Mouse (Mus musculus) B cell, adult 67 days (primary cell): Measurements from ENCODE around the gene Kcnh3. TPM values are rescaled to one million over a fixed set of nuclear protein-coding genes. Genes with fewer than 3 reads are reported as not detected.

ENCODE experiments used
- total RNA-seq, 2 experiments: library from RNA; stranded (reverse); gene quantifications; 4 replicates each; pipeline ENCODE4 v1.2.4; 2023

Kcnh3 gene
- 1 to 10 TPM; 2.4 to 4.1 TPM for total RNA-seq

GRCm38 (mm10) chr15:99224208-99224911 lies at the start of gene Kcnh3:
Gene Kcnh3 (plus strand): TSS chr15:99224861.

GRCm38 (mm10) chr15:99251626-99252380 lies 27.1 kb downstream of the Kcnh3 start, which contains the start of gene Mcrs1:
Gene Mcrs1 (minus strand): TSS chr15:99251961.

Other genes with a start within 250 kb of the Kcnh3 start
- gene Tuba1c, start 195.0 kb upstream of the Kcnh3 start, total RNA-seq, result 10 to 100 TPM; 53.7 to 71.4 TPM
- not detected for gene Prph, start 169.7 kb upstream of the Kcnh3 start, total RNA-seq
- under 1 TPM; 0.23 to 0.42 TPM for gene Troap, start 150.3 kb upstream of the Kcnh3 start, total RNA-seq
- not detected for gene C1ql4, start 137.0 kb upstream of the Kcnh3 start, total RNA-seq
- not detected for gene Dnajc22, start 131.7 kb upstream of the Kcnh3 start, total RNA-seq
- gene Spats2, start 98.9 kb upstream of the Kcnh3 start, total RNA-seq, result not detected
- 100 to 1,000 TPM; 103 to 112 TPM for gene Mcrs1, start 27.1 kb downstream of the Kcnh3 start, total RNA-seq
- 10 to 100 TPM; 21.3 to 29.8 TPM for gene Prpf40b, start 70.2 kb downstream of the Kcnh3 start, total RNA-seq
- gene Fam186b, start 71.0 kb downstream of the Kcnh3 start, total RNA-seq, result not detected
- gene Fmnl3, start 145.6 kb downstream of the Kcnh3 start, total RNA-seq, result 100 to 1,000 TPM; 129 to 150 TPM
- gene Tmbim6, start 168.0 kb downstream of the Kcnh3 start, total RNA-seq, result 100 to 1,000 TPM; 432 to 442 TPM
- 1 to 10 TPM; 6.8 to 8.1 TPM for gene Nckap5l, start 232.9 kb downstream of the Kcnh3 start, total RNA-seq
- 10 to 100 TPM in 1 of 2 experiments, 1 to 10 TPM in 1; 8.0 to 11.9 TPM for gene Bcdin3d, start 249.9 kb downstream of the Kcnh3 start, total RNA-seq